Mouse (Mus musculus) midbrain, embryonic 15.5 days (tissue): ENCODE measurements around the gene 1700025G04Rik. TPM values are rescaled to one million over a fixed set of nuclear protein-coding genes. Genes with fewer than 3 reads are reported as not detected.
A peak's percentile ranks its signal among the peaks of the same experiment; 100 is the strongest.

Experiments
- ATAC-seq: fragments of 200-750 bp; cut with Nextera tagmentation; replicated peaks from 2 replicates; pipeline ENCODE4 v1.8.0; 2017; ENCODE audit warnings: moderate TSS enrichment
- H3K27ac ChIP-seq: fragments of 300-500 bp; sonication (generic); 2 replicates; pipeline ENCODE4 v1.5.1; 2015; ENCODE audit warnings: mild to moderate bottlenecking, inconsistent platforms
- H3K27me3 ChIP-seq: fragments of 300-500 bp; sonication (generic); replicated peaks from 2 replicates; pipeline ENCODE4 v1.6.1; 2015; ENCODE audit warnings: inconsistent platforms
- H3K36me3 ChIP-seq: fragments of 300-500 bp; sonication (generic); replicated peaks from 2 replicates; pipeline ENCODE4 v1.6.1; 2015; ENCODE audit warnings: inconsistent platforms
- H3K4me1 ChIP-seq: fragments of 300-500 bp; sonication (generic); 2 replicates; pipeline ENCODE4 v1.6.1; 2015; ENCODE audit warnings: inconsistent platforms
- H3K4me2 ChIP-seq: fragments of 300-500 bp; sonication (generic); 2 replicates; pipeline ENCODE4 v1.6.1; 2015; ENCODE audit warnings: inconsistent platforms, mild to moderate bottlenecking, moderate library complexity
- H3K4me3 ChIP-seq: fragments of 300-500 bp; sonication (generic); 2 replicates; pipeline ENCODE4 v1.5.1; 2015; ENCODE audit warnings: mild to moderate bottlenecking, inconsistent platforms
- H3K9ac ChIP-seq: fragments of 300-500 bp; sonication (generic); 2 replicates; pipeline ENCODE4 v1.6.1; 2015; ENCODE audit warnings: mild to moderate bottlenecking, inconsistent platforms
- H3K9me3 ChIP-seq: fragments of 300-500 bp; sonication (generic); 2 replicates; pipeline ENCODE4 v1.6.1; 2016; ENCODE audit warnings: inconsistent platforms
- WGBS: fragments of 180-500 bp; shearing (Covaris S2); methylation state at CpG from one replicate; pipeline ENCODE4 v1.1.7; 2015; ENCODE audit warnings: mixed read lengths; 5-methylcytosine and 5-hydroxymethylcytosine counted together
- polyA plus RNA-seq: library from polyadenylated mRNA; unstranded; fragments of >200 nt; fragmentation: Nextera tagmentation; extraction: Ambion mirVana; gene quantifications from 2 replicates; pipeline ENCODE4 v1.2.1, GENCODE M21; 2015

1700025G04Rik gene
- polyA plus RNA-seq, 1 experiment from 2014 or later = 34.6 TPM

DNA sequence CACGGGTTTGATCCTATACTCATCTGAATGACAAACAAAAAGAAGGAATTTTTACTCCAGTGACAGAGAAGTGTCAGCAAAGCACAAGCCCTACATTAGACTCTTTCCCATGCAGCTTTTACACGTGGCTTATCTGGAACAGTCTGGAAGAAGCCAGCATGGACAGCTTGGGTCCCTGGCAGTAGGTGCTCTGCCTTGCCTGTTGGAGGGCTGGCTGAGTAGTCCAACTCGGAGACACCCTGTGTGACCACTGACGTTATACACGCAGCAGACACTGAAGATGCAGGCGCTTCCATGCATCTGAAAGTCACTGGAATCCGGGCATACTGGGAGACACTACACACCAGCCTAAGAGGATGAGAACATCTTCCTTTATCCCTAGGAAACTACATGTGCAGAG, 109.4 kb downstream of the 1700025G04Rik start:
- Histone ChIP-seq H3K4me3 (no peak overlapping the region), H3K27ac (no peak overlapping the region), H3K4me1 (peaks cover 36% of the 10 kb centered on the region), H3K4me2 (no peak overlapping the region), H3K27me3 (no peaks in the 10 kb centered on the region), H3K9ac (no peak overlapping the region), H3K36me3 (no peaks in the 10 kb centered on the region), H3K9me3 (no peaks in the 10 kb centered on the region)
- WGBS = 83% methylated on average over 7 of the region's 7 CpGs
- no peak for ATAC-seq

DNA sequence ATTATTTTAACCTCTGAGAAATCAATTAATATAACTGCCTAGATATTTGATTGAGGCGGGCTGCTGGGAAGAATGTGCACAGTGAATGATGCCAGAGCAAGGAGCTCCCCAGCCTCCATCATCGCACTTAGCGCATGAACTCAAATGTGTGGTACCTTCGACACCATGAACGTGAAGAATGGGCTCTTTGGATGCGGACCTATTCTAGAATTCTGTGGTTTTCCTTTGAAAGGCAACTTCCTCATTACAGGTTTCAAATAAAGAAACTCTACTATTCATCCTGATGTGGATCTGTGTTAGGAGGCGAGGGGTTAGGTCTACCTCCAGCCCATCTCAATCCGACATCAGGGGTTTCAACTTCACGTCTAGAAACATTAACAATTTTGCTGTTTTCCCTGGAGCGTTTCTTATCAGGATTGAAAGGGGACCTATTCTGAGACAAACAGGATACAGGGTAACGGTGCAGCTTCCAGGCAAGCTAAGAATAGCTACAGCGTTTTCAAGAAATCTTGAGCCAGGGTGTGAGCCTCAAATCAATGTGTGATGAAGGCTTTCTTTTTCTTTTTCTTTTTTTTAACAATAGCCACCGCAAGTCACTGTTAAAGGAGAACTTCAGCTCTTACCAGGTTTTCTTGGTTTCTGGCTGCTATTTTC, 110.0 kb downstream of the 1700025G04Rik start:
- no peaks in the 10 kb centered on the region for H3K27me3 ChIP-seq
- no peaks in the 10 kb centered on the region for H3K36me3 ChIP-seq
- no peak overlapping the region for H3K9ac ChIP-seq
- H3K4me3 ChIP-seq = no peak overlapping the region
- H3K27ac ChIP-seq = no peak overlapping the region
- no peak for ATAC-seq
- no peaks in the 10 kb centered on the region for H3K9me3 ChIP-seq
- H3K4me2 ChIP-seq = no peak overlapping the region
- H3K4me1 ChIP-seq = peaks cover 32% of the 10 kb centered on the region
- 80% methylated on average over 13 of the region's 13 CpGs for WGBS

DNA sequence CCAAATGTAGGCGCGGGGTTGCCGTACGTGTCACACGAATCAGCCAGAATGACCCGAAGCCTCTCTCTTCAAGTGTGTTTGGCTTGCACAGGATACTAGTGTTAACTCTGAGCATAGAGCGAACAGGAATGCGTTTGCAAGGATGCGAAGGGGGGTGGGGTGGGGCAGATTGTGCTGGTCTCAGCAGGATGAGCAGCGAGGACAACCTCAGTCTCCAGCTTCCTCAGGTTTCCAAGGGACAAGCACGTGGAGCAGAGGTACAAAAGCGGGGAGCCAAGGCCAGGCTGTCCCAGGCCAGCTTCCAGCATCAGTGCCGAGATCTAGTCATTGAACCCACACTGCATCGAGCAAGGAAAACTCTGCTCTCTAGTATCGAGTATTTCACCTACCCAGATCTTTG, 111.2 kb downstream of the 1700025G04Rik start:
- no peak for ATAC-seq
- Histone ChIP-seq H3K4me3 (no peak overlapping the region), H3K27me3 (no peaks in the 10 kb centered on the region), H3K27ac (no peak overlapping the region), H3K4me2 (no peak overlapping the region), H3K36me3 (no peaks in the 10 kb centered on the region), H3K9me3 (no peaks in the 10 kb centered on the region), H3K9ac (no peak overlapping the region), H3K4me1 (peaks cover 20% of the 10 kb centered on the region)
- WGBS = 90% methylated on average over 15 of the region's 15 CpGs

DNA sequence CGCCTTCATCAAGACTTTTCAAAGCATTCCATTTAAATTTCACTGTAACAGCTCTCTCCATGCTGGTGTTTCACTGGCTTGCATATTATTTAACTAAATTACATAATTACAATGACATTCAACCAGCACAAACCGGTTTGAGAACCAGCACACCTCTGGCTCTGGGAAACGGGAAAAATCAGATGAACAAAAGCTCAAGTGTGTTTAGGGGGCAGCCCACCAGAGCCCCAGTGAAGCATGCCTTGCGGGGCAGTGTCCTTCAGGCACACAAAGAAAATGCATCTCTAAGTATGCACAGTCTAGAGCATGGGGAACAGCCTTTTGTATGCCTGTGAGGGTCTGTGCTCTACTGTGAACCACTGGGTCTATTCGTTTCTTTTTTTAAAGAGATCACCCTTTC, 112.3 kb downstream of the 1700025G04Rik start:
- Histone ChIP-seq H3K4me1 (peaks cover 19% of the 10 kb centered on the region), H3K9me3 (no peaks in the 10 kb centered on the region), H3K36me3 (no peaks in the 10 kb centered on the region), H3K4me3 (no peak overlapping the region), H3K27ac (peak overlapping the region; percentile 68), H3K27me3 (no peaks in the 10 kb centered on the region), H3K4me2 (no peak overlapping the region), H3K9ac (no peak overlapping the region)
- ATAC-seq = no peak; the same call in 1 of the 2 replicates
- 24% methylated on average over 5 of the region's 5 CpGs for WGBS

DNA sequence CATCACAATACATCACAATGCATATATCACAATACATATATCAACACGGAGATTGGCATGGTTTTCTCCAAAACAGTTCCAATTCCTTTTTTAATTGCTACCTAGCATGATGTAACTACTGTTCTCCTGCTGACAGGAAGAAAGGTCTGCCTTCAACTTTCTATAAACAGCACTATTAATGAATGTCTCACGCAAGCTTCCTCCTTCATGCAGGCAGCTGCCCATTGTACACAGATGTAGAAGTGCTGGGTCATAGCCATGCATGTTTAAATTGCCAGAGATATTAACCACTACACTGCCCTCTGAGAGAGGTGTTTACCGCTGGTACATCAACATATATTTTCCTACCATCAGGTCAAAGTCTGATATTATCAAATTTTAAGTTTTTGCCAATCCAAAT, 113.1 kb downstream of the 1700025G04Rik start:
- Histone ChIP-seq H3K4me2 (no peak overlapping the region), H3K4me3 (no peak overlapping the region), H3K36me3 (no peaks in the 10 kb centered on the region), H3K27me3 (no peaks in the 10 kb centered on the region), H3K9me3 (no peaks in the 10 kb centered on the region), H3K4me1 (peaks cover 19% of the 10 kb centered on the region), H3K27ac (no peak overlapping the region), H3K9ac (no peak overlapping the region)
- 79% methylated on average over 3 of the region's 3 CpGs for WGBS
- ATAC-seq = no peak

DNA sequence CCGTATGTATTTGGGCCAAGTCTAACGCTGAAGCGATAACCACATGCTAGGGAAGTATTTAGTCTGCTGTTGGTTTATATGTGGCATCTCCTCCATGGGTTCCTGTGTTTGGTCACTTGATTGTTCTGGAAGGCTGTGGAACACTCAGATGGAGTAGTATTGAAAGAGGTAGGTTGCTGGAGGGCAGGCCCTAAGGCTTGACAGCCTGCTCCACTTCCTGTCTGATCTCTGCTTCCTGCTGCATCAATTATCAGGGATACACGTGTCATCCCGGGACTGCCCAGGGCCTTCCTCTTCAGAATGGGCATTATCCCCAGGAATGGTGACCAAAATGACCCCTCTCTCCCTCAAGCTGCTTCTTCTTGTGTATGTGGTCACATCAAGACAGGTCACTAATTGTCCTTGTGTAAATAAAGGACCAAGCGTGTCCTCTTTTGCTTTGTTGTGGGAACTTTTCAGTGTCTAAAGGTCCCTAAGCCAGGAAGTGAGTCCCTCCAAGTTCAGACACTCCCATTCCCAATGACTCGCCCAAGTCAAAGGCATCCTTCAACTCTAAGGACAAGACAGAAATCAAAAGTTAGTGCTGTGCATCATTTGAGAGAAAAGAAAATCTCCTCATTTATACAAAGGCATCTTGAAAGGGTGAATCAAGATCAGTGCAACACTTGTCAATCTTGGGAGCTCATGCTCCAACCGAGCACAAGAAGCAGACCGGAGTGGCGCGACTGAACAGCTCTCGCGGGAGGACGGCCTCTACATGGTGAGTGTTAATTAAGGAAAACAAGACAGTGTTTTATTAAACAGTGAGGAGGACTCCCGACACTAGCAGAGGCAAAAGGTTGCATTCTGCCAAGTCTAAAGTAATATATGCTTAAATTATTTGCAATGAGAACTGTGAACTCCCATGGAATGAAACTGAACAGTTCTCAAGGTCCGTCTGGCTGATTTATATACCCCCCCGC, 114.2 kb downstream of the 1700025G04Rik start:
- Histone ChIP-seq H3K36me3 (no peaks in the 10 kb centered on the region), H3K27me3 (no peaks in the 10 kb centered on the region), H3K4me1 (peaks cover 19% of the 10 kb centered on the region), H3K4me3 (no peak overlapping the region), H3K9me3 (no peaks in the 10 kb centered on the region), H3K9ac (no peak overlapping the region), H3K4me2 (no peak overlapping the region), H3K27ac (no peak overlapping the region)
- 69% methylated on average over 17 of the region's 17 CpGs for WGBS
- ATAC-seq = no peak

DNA sequence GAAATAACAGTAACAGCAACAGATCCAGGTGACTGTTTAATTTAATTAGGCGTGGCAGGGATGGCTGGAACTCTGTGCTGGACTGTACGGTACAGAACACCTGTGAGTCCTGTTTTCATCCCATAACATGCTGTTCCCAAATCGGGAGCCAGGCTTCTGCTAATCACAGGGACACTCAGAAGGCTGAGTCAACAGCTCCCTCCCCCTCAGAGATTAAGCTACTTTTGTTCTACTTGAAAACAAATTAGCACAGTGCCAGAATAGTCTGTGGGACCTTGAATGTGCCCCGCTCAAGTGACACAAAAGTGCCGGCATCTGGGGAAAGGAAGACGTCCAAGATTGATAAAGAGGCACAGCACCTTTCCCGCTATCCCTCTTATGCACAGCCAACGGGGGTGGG, 115.0 kb downstream of the 1700025G04Rik start:
- 57% methylated on average over 8 of the region's 8 CpGs for WGBS
- no peak for ATAC-seq
- no peak overlapping the region for H3K4me3 ChIP-seq

DNA sequence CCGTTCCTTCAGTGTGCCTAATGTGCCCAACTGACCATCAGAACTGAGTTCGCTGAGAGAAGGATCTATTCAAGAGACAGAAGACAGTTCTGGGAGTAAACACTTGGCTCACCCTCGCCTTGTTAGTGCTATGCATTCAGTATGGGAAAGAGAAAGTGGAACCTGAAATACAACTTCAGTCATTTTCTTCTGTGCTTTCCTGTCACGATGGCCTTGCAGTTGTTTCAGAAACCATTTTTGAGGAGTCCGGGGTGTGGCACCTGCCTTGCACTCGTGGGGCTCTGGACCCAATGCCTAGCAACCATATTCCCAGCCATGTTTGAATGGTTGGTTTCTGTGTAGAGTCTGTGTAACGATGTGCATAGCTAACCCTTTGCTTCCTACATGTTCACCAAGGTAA, 115.5 kb downstream of the 1700025G04Rik start:
- no peaks in the 10 kb centered on the region for H3K36me3 ChIP-seq
- no peak overlapping the region for H3K9ac ChIP-seq
- H3K27me3 ChIP-seq = no peaks in the 10 kb centered on the region
- H3K9me3 ChIP-seq = no peaks in the 10 kb centered on the region
- H3K4me3 ChIP-seq = no peak overlapping the region
- no peak overlapping the region for H3K27ac ChIP-seq
- peaks cover 15% of the 10 kb centered on the region for H3K4me1 ChIP-seq
- H3K4me2 ChIP-seq = no peak overlapping the region
- no peak for ATAC-seq
- 89% methylated on average over 7 of the region's 7 CpGs for WGBS

More for the DNA sequence above, 115.0 kb downstream of the 1700025G04Rik start:
- Histone ChIP-seq H3K9me3 (no peaks in the 10 kb centered on the region), H3K36me3 (no peaks in the 10 kb centered on the region), H3K4me2 (no peak overlapping the region), H3K27me3 (no peaks in the 10 kb centered on the region), H3K9ac (no peak overlapping the region), H3K27ac (no peak overlapping the region), H3K4me1 (peaks cover 15% of the 10 kb centered on the region)

DNA sequence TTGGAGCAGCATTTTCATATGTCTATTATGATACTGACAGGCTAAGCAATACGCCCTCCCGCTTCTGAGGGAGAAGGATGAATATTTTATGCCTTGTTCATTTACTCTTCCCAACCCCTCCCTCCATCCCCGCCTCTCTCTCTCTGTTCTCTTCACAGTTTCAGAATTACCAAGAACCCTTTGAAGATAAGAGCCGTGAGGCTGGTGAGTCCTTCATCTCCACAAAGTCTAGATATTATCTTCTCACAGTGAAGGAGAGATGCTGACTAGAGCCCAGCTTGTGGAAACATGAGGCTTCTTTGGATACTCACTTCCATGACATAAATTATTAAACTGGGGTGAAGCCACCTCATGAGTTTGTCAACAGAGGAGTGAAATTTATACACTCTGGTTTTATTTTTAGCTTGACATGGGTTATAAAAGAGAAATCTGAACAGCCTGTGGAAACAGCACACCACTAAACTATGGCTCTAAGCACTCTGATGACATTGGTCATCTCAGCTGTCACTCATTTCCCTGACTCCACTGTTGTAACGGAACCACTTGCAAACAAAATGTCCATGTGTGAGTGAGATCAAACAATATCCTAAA, 116.7 kb downstream of the 1700025G04Rik start:
- no peaks in the 10 kb centered on the region for H3K27me3 ChIP-seq
- H3K4me3 ChIP-seq = no peak overlapping the region
- H3K36me3 ChIP-seq = no peaks in the 10 kb centered on the region
- ATAC-seq = no peak
- no peak overlapping the region for H3K9ac ChIP-seq
- H3K4me1 ChIP-seq = peaks cover 15% of the 10 kb centered on the region
- H3K9me3 ChIP-seq = no peaks in the 10 kb centered on the region
- H3K27ac ChIP-seq = no peak overlapping the region
- H3K4me2 ChIP-seq = no peak overlapping the region
- WGBS = 65% methylated on average over 5 of the region's 5 CpGs

DNA sequence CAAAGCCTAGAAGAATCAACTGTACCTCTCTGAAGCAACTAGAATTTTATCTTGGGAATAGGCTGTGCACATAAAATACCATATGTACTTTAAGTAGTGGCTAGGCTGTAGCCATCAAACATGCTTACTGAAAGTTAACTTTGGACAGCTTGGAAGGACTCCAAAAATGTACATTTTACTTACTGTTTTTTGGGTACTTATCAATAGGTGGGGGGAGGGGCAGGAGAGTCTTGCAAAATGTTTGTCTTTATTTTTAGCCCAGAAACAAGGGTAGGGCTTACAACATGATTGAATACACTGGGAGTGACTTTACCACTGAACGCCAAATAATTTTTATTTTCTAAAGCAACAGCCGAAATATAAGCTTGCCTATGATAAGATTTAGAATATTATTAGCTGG, 118.3 kb downstream of the 1700025G04Rik start:
- 97% methylated on average over 2 of the region's 2 CpGs for WGBS
- H3K27me3 ChIP-seq = no peaks in the 10 kb centered on the region
- no peaks in the 10 kb centered on the region for H3K9me3 ChIP-seq
- H3K4me1 ChIP-seq = 0 out of 2 replicates have a peak, but pooled peaks cover 3% of the 10 kb centered on the region
- no peak overlapping the region for H3K4me2 ChIP-seq
- no peak overlapping the region for H3K9ac ChIP-seq
- H3K36me3 ChIP-seq = no peaks in the 10 kb centered on the region
- ATAC-seq = no peak
- H3K27ac ChIP-seq = no peak overlapping the region
- no peak overlapping the region for H3K4me3 ChIP-seq

DNA sequence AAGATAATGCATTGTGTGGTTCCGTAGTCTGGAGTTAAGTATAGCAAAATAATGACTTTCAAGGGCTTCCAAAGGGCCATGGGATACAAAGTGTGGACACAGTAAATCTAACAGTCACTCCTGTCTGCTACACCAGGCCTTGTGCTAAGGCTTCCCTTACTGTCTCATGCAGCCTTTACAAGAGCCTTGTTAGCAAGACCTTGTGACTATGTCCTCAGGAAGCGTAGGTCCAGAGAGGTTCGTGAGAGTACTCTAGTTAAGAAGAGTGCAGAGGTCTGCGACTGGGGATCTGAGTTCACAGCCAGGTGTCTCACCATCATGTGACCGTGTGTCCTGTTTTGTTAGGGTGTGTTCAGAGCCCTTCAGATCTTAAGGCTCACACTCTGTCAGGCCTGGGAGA, 121.8 kb downstream of the 1700025G04Rik start:
- H3K36me3 ChIP-seq = no peaks in the 10 kb centered on the region
- H3K9me3 ChIP-seq = no peaks in the 10 kb centered on the region
- H3K4me1 ChIP-seq = no peaks in the 10 kb centered on the region
- no peak overlapping the region for H3K9ac ChIP-seq
- no peak overlapping the region for H3K27ac ChIP-seq
- WGBS = 95% methylated on average over 5 of the region's 5 CpGs
- no peak overlapping the region for H3K4me2 ChIP-seq
- no peaks in the 10 kb centered on the region for H3K27me3 ChIP-seq
- H3K4me3 ChIP-seq = no peak overlapping the region
- no peak for ATAC-seq

DNA sequence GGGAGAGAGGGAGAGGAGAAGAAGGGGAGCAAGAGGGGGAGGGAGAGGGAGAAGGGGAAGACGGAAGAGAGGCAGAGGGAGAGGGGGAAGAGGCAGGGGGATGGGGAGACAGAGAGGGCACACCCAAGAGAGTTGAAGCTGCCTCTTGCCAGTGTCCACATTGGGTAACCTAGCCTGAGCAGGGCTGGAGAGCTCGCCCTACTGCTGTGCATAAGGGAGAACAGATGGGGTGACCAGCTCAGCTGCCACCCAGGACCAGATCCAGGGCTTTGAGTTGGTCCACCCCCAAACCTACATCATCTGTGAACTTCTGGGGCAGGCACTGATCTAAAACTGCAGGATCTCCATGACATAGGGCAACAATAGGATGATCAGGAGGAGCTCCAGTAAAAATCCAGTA, 125.1 kb downstream of the 1700025G04Rik start:
- H3K4me2 ChIP-seq = no peak overlapping the region
- H3K36me3 ChIP-seq = no peaks in the 10 kb centered on the region
- no peaks in the 10 kb centered on the region for H3K27me3 ChIP-seq
- H3K9ac ChIP-seq = no peak overlapping the region
- WGBS = 90% methylated on average over 2 of the region's 2 CpGs
- H3K4me1 ChIP-seq = no peaks in the 10 kb centered on the region
- H3K4me3 ChIP-seq = no peak overlapping the region
- H3K9me3 ChIP-seq = no peaks in the 10 kb centered on the region
- ATAC-seq = no peak
- H3K27ac ChIP-seq = no peak overlapping the region
